Mouse (Mus musculus) embryo, embryonic 10.5 days (tissue): ENCODE measurements around the gene Ganc.

Experiments
- DNase-seq: peaks from one replicate; pipeline ENCODE4 v3.0.0-alpha.2; 2015; ENCODE audit warnings: low spot score

Ganc gene

GRCm38 (mm10) chr2:120403653-120403985, at the start of gene Ganc:
TSS of gene Ganc (plus strand) at chr2:120403896.
- no peak for DNase-seq

- DNase-seq: no peak
Observed at GRCm38 (mm10) chr2:120360425-120360824, 43.3 kb upstream of the Ganc start.

GRCm38 (mm10) chr2:120366501-120366900, 37.2 kb upstream of the Ganc start:
- no peak for DNase-seq

GRCm38 (mm10) chr2:120367416-120368207, 36.1 kb upstream of the Ganc start:
- no peak for DNase-seq

GRCm38 (mm10) chr2:120373858-120374257, 29.8 kb upstream of the Ganc start:
- DNase-seq: no peak

GRCm38 (mm10) chr2:120386264-120386663, 17.4 kb upstream of the Ganc start:
- DNase-seq: no peak

GRCm38 (mm10) chr2:120387291-120387690, 16.4 kb upstream of the Ganc start:
- no peak for DNase-seq

- no peak for DNase-seq
Observed at GRCm38 (mm10) chr2:120389376-120389775, 14.3 kb upstream of the Ganc start.

- no peak for DNase-seq
Observed at GRCm38 (mm10) chr2:120390934-120391333, 12.8 kb upstream of the Ganc start.

GRCm38 (mm10) chr2:120392406-120392805, 11.3 kb upstream of the Ganc start:
- no peak for DNase-seq

GRCm38 (mm10) chr2:120397951-120398350, 5.7 kb upstream of the Ganc start:
- no peak for DNase-seq

GRCm38 (mm10) chr2:120402813-120403212, 883 bp upstream of the Ganc start:
- DNase-seq: no peak

GRCm38 (mm10) chr2:120403986-120404822, 508 bp downstream of the Ganc start, which contains the start of gene Tmem87a:
TSS of gene Tmem87a (minus strand) at chr2:120404113.
- DNase-seq: peak; percentile 99

GRCm38 (mm10) chr2:120404823-120405765, 1.4 kb downstream of the Ganc start:
- peak; percentile 3 for DNase-seq

- no peak for DNase-seq
Observed at GRCm38 (mm10) chr2:120411096-120411628, 7.5 kb downstream of the Ganc start.

- no peak for DNase-seq
Observed at GRCm38 (mm10) chr2:120414113-120414512, 10.4 kb downstream of the Ganc start.

- no peak for DNase-seq
Observed at GRCm38 (mm10) chr2:120414738-120415414, 11.2 kb downstream of the Ganc start.

- DNase-seq: no peak
Observed at GRCm38 (mm10) chr2:120424386-120424785, 20.7 kb downstream of the Ganc start.

- DNase-seq: no peak
Observed at GRCm38 (mm10) chr2:120444486-120444885, 40.8 kb downstream of the Ganc start.

- peak; percentile 1 for DNase-seq
Observed at GRCm38 (mm10) chr2:120446373-120446772, 42.7 kb downstream of the Ganc start.

- DNase-seq: peak; percentile 3
Observed at GRCm38 (mm10) chr2:120447306-120447705, 43.6 kb downstream of the Ganc start.
